In the genomic region with DNA sequence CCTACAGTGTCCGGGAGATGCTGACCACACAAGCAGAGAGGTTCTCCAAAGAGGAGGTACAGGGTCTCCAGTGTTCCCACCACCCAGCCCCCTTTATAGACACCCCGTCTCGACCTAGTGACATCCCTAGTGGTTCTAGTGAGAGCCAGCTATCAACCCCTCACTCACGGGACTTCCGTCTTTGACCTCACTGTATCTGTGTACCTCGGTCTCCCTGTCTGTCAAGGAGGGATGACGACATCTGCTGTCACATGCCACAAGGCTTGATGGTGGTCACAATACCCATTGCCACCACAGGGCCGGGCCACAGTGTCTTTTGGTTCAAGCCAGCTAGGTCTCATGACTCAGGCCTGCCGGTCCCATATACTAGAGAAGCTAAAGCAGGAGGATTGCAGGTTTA, we compare ENCODE assay signal across 19 mouse cellular contexts. TPM values are rescaled to one million over a fixed set of nuclear protein-coding genes. Genes with fewer than 3 reads are reported as not detected.
"Had no signal": no experiment of that assay in that cellular context is flagged by ENCODE, and none has a peak within 500 bp of the region (broad histone marks: within the 10 kb centered on the region; RNA-seq: fewer than 3 reads in every experiment).

No protein-coding gene starts in this region.

- H3K27ac ChIP-seq: kidney, postnatal 0 days; limb, embryonic 13.5 days; liver, embryonic 14.5 days; midbrain, embryonic 10.5 days; neural tube, embryonic 15.5 days had no signal

- H3K36me3 ChIP-seq: limb, embryonic 13.5 days; midbrain, embryonic 10.5 days; neural tube, embryonic 15.5 days had no signal

- H3K4me2 ChIP-seq: limb, embryonic 13.5 days; neural tube, embryonic 15.5 days had no signal

- DNase-seq: kidney, postnatal 36 days; layer of hippocampus, adult 9-11 months; left cerebral cortex, postnatal 4 days; lung, adult 18-20 months; lung, postnatal 36 days; midbrain, embryonic 14.5 days; right cerebral cortex, adult 18-20 months; right cerebral cortex, postnatal 25 days had no signal

- H3K9ac ChIP-seq: limb, embryonic 13.5 days; liver, embryonic 14.5 days; neural tube, embryonic 15.5 days had no signal

- H3K4me3 ChIP-seq: limb, embryonic 13.5 days; midbrain, embryonic 10.5 days; myocyte; neural tube, embryonic 15.5 days had no signal

- ATAC-seq: lung, postnatal 0 days had no signal

- H3K9me3 ChIP-seq: limb, embryonic 13.5 days; midbrain, embryonic 10.5 days; neural tube, embryonic 15.5 days had no signal

RNA-seq across cellular contexts. Expression of gene Myl2, which starts 4.2 kb away (rescaled TPM):
- total RNA-seq: left cerebral cortex, postnatal 4 days had no signal
- polyA plus RNA-seq: liver, adult 2 months; small intestine, adult 2 months had no signal

RNA-seq across cellular contexts. Expression of gene Ccdc63, which starts 35.6 kb away (rescaled TPM):
- total RNA-seq: liver, adult 2 months had no signal
- polyA plus RNA-seq: kidney, postnatal 0 days; limb, embryonic 13.5 days; liver, adult 2 months; midbrain, embryonic 10.5 days; midbrain, embryonic 14.5 days; myocyte; neural tube, embryonic 11.5 days; stomach, embryonic 14.5 days had no signal
